Mouse (Mus musculus) liver, adult 2 months (tissue): ENCODE data around the gene Htra3. TPM values are rescaled to one million over a fixed set of nuclear protein-coding genes. Genes with fewer than 3 reads are reported as not detected.

ENCODE experiments used
- DNase-seq: peaks from one replicate; pipeline ENCODE4 v3.0.0-alpha.2; 2011; ENCODE audit warnings: low read depth, low spot score; ENCODE audit errors: extremely low read depth
- H3K27ac ChIP-seq: fragments of 200-500 bp; replicated peaks from 2 replicates; pipeline ENCODE4 v1.5.1; 2012; ENCODE audit warnings: low read depth, mild to moderate bottlenecking, control low read depth, inconsistent platforms, low read length; ENCODE audit not compliant: insufficient read depth
- H3K27me3 ChIP-seq: fragments of 200-500 bp; 2 replicates; pipeline ENCODE4 v1.6.1; 2012; ENCODE audit warnings: mild to moderate bottlenecking, moderate library complexity, low read length, inconsistent platforms; ENCODE audit not compliant: control insufficient read depth, insufficient read depth
- H3K36me3 ChIP-seq: fragments of 200-500 bp; 2 replicates; pipeline ENCODE4 v1.6.1; 2012; ENCODE audit warnings: low read length, inconsistent platforms; ENCODE audit not compliant: control insufficient read depth, insufficient read depth
- H3K4me1 ChIP-seq: fragments of 200-500 bp; 2 replicates; pipeline ENCODE4 v1.6.1; 2011; ENCODE audit warnings: low read length; ENCODE audit not compliant: control insufficient read depth, insufficient read depth
- H3K4me3 ChIP-seq: fragments of 200-500 bp; 2 replicates; pipeline ENCODE4 v1.5.1; 2011; ENCODE audit warnings: low read depth, mild to moderate bottlenecking, control low read depth, low read length, moderate library complexity; ENCODE audit not compliant: insufficient read depth
- H3K79me2 ChIP-seq: fragments of 200-500 bp; 2 replicates; pipeline ENCODE4 v1.6.1; 2012; ENCODE audit warnings: inconsistent platforms, mild to moderate bottlenecking, low read length, moderate library complexity; ENCODE audit not compliant: control insufficient read depth, insufficient read depth
- H3K9ac ChIP-seq: fragments of 200-500 bp; 2 replicates; pipeline ENCODE4 v1.6.1; 2012; ENCODE audit warnings: low read depth, mild to moderate bottlenecking, control low read depth, inconsistent platforms, low read length
- CTCF ChIP-seq: fragments of 200-500 bp; IDR thresholded peaks from 2 replicates; pipeline ENCODE4 v1.5.1; 2011; ENCODE audit warnings: low read depth, low read length, control low read depth
- POLR2A ChIP-seq: fragments of 200-500 bp; IDR thresholded peaks from 2 replicates; pipeline ENCODE4 v1.6.1; 2011; ENCODE audit warnings: low read length, control low read depth; ENCODE audit not compliant: insufficient read depth; ENCODE audit errors: extremely low read depth
- WGBS: fragments of 180-500 bp; shearing (Covaris S2); methylation state at CpG from one replicate; pipeline ENCODE4 v1.1.7; 2018; 5-methylcytosine and 5-hydroxymethylcytosine counted together
- polyA plus RNA-seq: library from polyadenylated mRNA; depleted of rRNA; stranded (reverse); fragments of >200 nt; gene quantifications from 2 replicates; pipeline ENCODE4 v1.2.3, GENCODE M21; 2012
- total RNA-seq: library from RNA; depleted of rRNA; stranded (reverse); fragments of >200 nt; gene quantifications from 2 replicates; pipeline ENCODE4 v1.2.3, GENCODE M21; 2014

Gene Htra3
- total and polyA plus RNA-seq, 2 experiments: 0.83 to 0.97 TPM

- Histone ChIP-seq H3K4me3 (no peak overlapping the region), H3K36me3 (no peaks in the 10 kb centered on the region), H3K79me2 (no peaks in the 10 kb centered on the region), H3K9ac (no peak overlapping the region), H3K27ac (no peak overlapping the region), H3K27me3 (no peaks in the 10 kb centered on the region), H3K4me1 (peaks cover 3% of the 10 kb centered on the region; the same call in 1 of the 2 replicates)
- WGBS: 42% methylated on average over 4 of the region's 4 CpGs
- DNase-seq: no peak
- peak; percentile 51 for TF ChIP-seq CTCF
- no peak for TF ChIP-seq POLR2A
Measured at GRCm38 (mm10) chr5:35717946-35718345, 38.4 kb upstream of the Htra3 start.

DNA sequence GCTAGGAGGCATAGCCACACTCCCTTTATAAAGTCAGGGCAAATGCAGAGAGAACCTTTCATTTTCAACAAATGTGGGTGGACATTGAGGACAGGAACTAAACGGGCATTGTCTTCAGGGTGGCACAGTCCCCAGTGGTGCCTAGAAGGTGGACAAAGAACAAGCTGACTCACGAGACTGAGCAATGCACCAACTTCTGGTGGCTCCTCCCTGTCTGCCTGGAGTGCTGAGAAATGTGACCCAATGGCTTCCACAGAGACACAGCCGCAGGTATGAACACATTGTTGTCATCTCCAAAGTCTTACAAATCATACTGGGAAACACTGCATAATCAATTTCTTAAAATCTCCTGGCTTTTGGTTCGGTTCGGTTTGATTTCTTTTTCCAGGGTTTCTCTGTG is 37.9 kb upstream of the Htra3 start:
- no peak for DNase-seq
- no peak overlapping the region for H3K4me3 ChIP-seq
- no peaks in the 10 kb centered on the region for H3K27me3 ChIP-seq
- H3K27ac ChIP-seq: no peak overlapping the region
- WGBS: 81% methylated on average over 5 of the region's 5 CpGs
- no peaks in the 10 kb centered on the region for H3K79me2 ChIP-seq
- H3K9ac ChIP-seq: no peak overlapping the region
- TF ChIP-seq CTCF (no peak), POLR2A (no peak)
- no peaks in the 10 kb centered on the region for H3K36me3 ChIP-seq
- H3K4me1 ChIP-seq: peaks cover 3% of the 10 kb centered on the region; the same call in 1 of the 2 replicates

GRCm38 (mm10) chr5:35713649-35714354 is 34.2 kb upstream of the Htra3 start:
- TF ChIP-seq CTCF: peak; percentile 93
- TF ChIP-seq POLR2A: no peak
- Histone ChIP-seq H3K27ac (no peak overlapping the region), H3K4me3 (no peak overlapping the region), H3K36me3 (no peaks in the 10 kb centered on the region; the same call in 1 of the 2 replicates), H3K9ac (no peak overlapping the region), H3K79me2 (no peaks in the 10 kb centered on the region), H3K27me3 (no peaks in the 10 kb centered on the region), H3K4me1 (no peaks in the 10 kb centered on the region)
- 56% methylated on average over 13 of the region's 13 CpGs for WGBS
- peak; percentile 52 for DNase-seq

GRCm38 (mm10) chr5:35712517-35712916 is 32.9 kb upstream of the Htra3 start:
- Histone ChIP-seq H3K4me3 (no peak overlapping the region), H3K79me2 (no peaks in the 10 kb centered on the region), H3K27ac (no peak overlapping the region), H3K36me3 (no peaks in the 10 kb centered on the region; the same call in 1 of the 2 replicates), H3K27me3 (no peaks in the 10 kb centered on the region), H3K4me1 (no peaks in the 10 kb centered on the region), H3K9ac (no peak overlapping the region)
- DNase-seq: no peak
- TF ChIP-seq POLR2A (no peak), CTCF (no peak)
- 66% methylated on average over 5 of the region's 5 CpGs for WGBS

DNA sequence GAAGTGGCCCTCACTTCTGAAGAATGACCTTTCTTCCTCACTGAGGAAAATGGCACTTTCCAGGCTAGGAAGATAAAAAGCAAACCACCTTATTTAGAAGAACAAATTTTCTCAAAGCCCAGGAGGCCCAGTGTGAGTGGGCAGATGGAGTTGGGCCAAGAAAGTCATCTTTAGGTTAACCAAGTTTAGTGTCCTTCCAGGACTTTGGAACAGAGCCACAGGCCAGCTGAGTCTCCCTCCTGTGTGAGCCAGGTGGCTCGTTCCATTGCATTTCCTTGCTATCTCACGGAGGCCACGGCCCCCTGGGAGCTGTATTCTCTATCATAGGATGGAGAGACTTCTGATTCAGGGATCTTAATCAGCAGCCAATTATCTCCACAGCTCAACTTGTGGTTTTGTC is 31.3 kb upstream of the Htra3 start:
- Histone ChIP-seq H3K4me1 (no peaks in the 10 kb centered on the region), H3K36me3 (no peaks in the 10 kb centered on the region; the same call in 1 of the 2 replicates), H3K27me3 (no peaks in the 10 kb centered on the region), H3K4me3 (no peak overlapping the region), H3K27ac (no peak overlapping the region), H3K79me2 (no peaks in the 10 kb centered on the region), H3K9ac (no peak overlapping the region)
- no peak for TF ChIP-seq POLR2A
- no peak for TF ChIP-seq CTCF
- WGBS: 88% methylated on average over 3 of the region's 3 CpGs
- no peak for DNase-seq

DNA sequence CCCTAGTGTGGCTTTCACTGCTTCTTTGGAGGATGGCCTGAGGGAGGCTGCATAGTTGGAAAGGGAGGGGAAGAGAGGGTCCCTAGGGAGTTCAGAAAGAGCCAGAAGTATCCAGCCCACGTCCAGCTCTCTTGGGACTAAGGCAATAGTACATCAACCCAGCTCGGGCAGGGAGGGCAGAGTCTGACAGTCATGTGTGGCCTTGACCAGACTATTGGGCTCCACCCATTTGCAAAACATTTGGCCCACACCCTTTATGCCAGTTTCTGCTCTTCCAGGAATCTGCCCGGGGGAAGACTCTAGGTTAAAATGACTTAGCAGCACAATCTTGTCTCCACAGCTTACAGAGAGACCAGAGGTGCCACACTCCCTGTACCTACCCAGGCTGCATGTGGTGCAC is 30.9 kb upstream of the Htra3 start:
- WGBS: 18% methylated on average over 3 of the region's 3 CpGs
- no peaks in the 10 kb centered on the region for H3K79me2 ChIP-seq
- no peak overlapping the region for H3K27ac ChIP-seq
- no peaks in the 10 kb centered on the region for H3K27me3 ChIP-seq
- peak; percentile 70 for DNase-seq
- no peak overlapping the region for H3K4me3 ChIP-seq
- no peak for TF ChIP-seq POLR2A
- TF ChIP-seq CTCF: no peak
- H3K9ac ChIP-seq: no peak overlapping the region
- H3K4me1 ChIP-seq: no peaks in the 10 kb centered on the region
- H3K36me3 ChIP-seq: no peaks in the 10 kb centered on the region; the same call in 1 of the 2 replicates
